Mouse (Mus musculus) embryonic facial prominence, embryonic 11.5 days (tissue): ENCODE data around the gene Olfr1419. TPM values are rescaled to one million over a fixed set of nuclear protein-coding genes. Genes with fewer than 3 reads are reported as not detected.
"Not testable (repeated sequence)": the region's sequence is repeated elsewhere in the genome, so short reads cannot be mapped to it uniquely, and the experiment has no call there.

Experiments used
- ATAC-seq: fragments of 200-750 bp; cut with Nextera tagmentation; replicated peaks from 2 replicates; pipeline ENCODE4 v1.8.0; 2017; ENCODE audit warnings: low read depth; ENCODE audit not compliant: insufficient number of reproducible peaks, low FRiP score, low TSS enrichment
- DNase-seq: peaks from one replicate; pipeline ENCODE4 v3.0.0-alpha.2; 2015; ENCODE audit warnings: low spot score
- H3K27ac ChIP-seq: fragments of 300-500 bp; sonication (generic); replicated peaks from 2 replicates; pipeline ENCODE4 v1.5.1; 2014; ENCODE audit warnings: mild to moderate bottlenecking, low read depth, low read length, control low read depth
- H3K27me3 ChIP-seq: fragments of 300-500 bp; sonication (generic); 2 replicates; pipeline ENCODE4 v1.6.1; 2014; ENCODE audit warnings: mild to moderate bottlenecking, low read length, moderate library complexity, mixed read lengths; ENCODE audit not compliant: control insufficient read depth, insufficient read depth
- H3K36me3 ChIP-seq: fragments of 300-500 bp; sonication (generic); replicated peaks from 2 replicates; pipeline ENCODE4 v1.6.1; 2014; ENCODE audit warnings: low read depth, mild to moderate bottlenecking, low read length, moderate library complexity, mixed read lengths; ENCODE audit not compliant: control insufficient read depth, insufficient read depth
- H3K4me1 ChIP-seq: fragments of 300-500 bp; sonication (generic); 2 replicates; pipeline ENCODE4 v1.6.1; 2014; ENCODE audit warnings: low read length, mixed read lengths; ENCODE audit not compliant: control insufficient read depth, insufficient read depth
- H3K4me2 ChIP-seq: fragments of 300-500 bp; sonication (generic); 2 replicates; pipeline ENCODE4 v1.6.1; 2014; ENCODE audit warnings: low read depth, mild to moderate bottlenecking, control low read depth, low read length, moderate library complexity
- H3K4me3 ChIP-seq: fragments of 300-500 bp; sonication (generic); 2 replicates; pipeline ENCODE4 v1.5.1; 2014; ENCODE audit warnings: low read depth, low read length, control low read depth
- H3K9ac ChIP-seq: fragments of 300-500 bp; sonication (generic); replicated peaks from 2 replicates; pipeline ENCODE4 v1.6.1; 2014; ENCODE audit warnings: mild to moderate bottlenecking, control low read depth, low read length
- H3K9me3 ChIP-seq: fragments of 300-500 bp; sonication (generic); replicated peaks from 2 replicates; pipeline ENCODE4 v1.6.1; 2016; ENCODE audit warnings: mild to moderate bottlenecking, low read length, inconsistent platforms, mixed read lengths; ENCODE audit not compliant: control insufficient read depth
- WGBS: fragments of 180-500 bp; shearing (Covaris S2); extraction: QIAGEN DNeasy Blood & Tissue Kit; methylation state at CpG from one replicate; pipeline ENCODE4 v1.1.7; 2014; 5-methylcytosine and 5-hydroxymethylcytosine counted together
- polyA plus RNA-seq: library from polyadenylated mRNA; unstranded; fragments of >200 nt; fragmentation: Nextera tagmentation; extraction: Ambion mirVana; gene quantifications from 2 replicates; pipeline ENCODE4 v1.2.1, GENCODE M21; 2014

Gene Olfr1419
- polyA plus RNA-seq, 1 experiment from 2014 or later = not detected

DNA sequence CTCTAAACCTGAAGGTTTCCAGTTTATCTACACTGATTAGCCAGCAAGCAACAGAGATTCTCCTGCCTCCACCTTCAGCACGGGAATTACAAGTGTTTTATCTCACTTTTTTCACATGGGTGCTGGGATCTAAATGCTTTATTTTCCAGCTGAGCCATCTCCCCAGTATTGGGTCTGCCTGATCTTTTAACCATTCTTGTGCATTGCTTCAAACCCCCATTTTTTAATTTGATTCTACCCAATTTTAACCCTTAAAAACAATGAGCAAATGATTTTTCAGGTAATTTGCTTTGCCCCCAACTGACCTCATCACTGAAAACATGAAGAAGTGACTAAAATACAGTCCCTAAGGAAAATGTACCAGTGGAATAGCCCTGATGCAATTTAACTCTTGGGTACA is 11.4 kb upstream of the Olfr1419 start, which contains the start of gene Olfr1420:
TSS of gene Olfr1420 (plus strand) at position 301 of the 400 bp plus-strand sequence.
- H3K36me3 ChIP-seq = no peaks in the 10 kb centered on the region
- WGBS = 59% methylated on average over 1 of the region's 1 CpGs
- DNase-seq (no peak), ATAC-seq (no peak)
- H3K27ac ChIP-seq = no peak within 1 kb of the TSS
- no peak within 1 kb of the TSS for H3K4me3 ChIP-seq
- H3K4me1 ChIP-seq = no peaks in the 10 kb centered on the region
- no peak within 1 kb of the TSS for H3K4me2 ChIP-seq
- no peaks in the 10 kb centered on the region for H3K9me3 ChIP-seq
- H3K27me3 ChIP-seq = no peaks in the 10 kb centered on the region
- no peak within 1 kb of the TSS for H3K9ac ChIP-seq

GRCm38 (mm10) chr19:11878404-11878803 is 3.5 kb upstream of the Olfr1419 start:
- DNase-seq, H3K27ac ChIP-seq, H3K4me3 ChIP-seq, H3K36me3 ChIP-seq, H3K4me2 ChIP-seq, H3K9me3 ChIP-seq, ATAC-seq, H3K9ac ChIP-seq, H3K4me1 ChIP-seq, H3K27me3 ChIP-seq: not testable (repeated sequence)
- 57% methylated on average over 19 of the region's 22 CpGs for WGBS

DNA sequence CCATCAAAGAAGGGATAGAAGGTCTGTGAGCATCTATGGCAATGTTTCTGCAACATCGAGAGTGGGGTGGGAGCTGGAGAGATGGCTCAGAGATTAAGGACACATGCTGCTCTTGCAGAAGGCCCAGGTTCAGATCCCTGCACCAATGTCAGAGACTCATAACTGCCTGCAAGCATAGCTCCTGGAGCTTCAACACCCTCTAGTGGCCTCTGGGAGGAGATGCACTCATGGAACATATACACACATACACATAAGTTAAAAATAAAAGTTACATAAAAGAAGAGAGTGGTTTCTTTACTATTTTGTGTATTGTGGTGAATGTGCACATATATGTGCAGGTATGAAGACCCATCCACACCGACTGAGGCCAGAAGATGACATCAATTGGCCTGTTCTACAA is 7.1 kb downstream of the Olfr1419 start:
- DNase-seq = no peak
- Histone ChIP-seq H3K9me3 (no peaks in the 10 kb centered on the region), H3K9ac (no peak overlapping the region), H3K27ac (no peak overlapping the region), H3K4me2 (no peak overlapping the region), H3K36me3 (no peaks in the 10 kb centered on the region), H3K4me1 (no peaks in the 10 kb centered on the region), H3K4me3 (no peak overlapping the region), H3K27me3 (no peaks in the 10 kb centered on the region)
- 80% methylated on average over 2 of the region's 2 CpGs for WGBS
- ATAC-seq = no peak

GRCm38 (mm10) chr19:11860966-11861365 is 13.9 kb downstream of the Olfr1419 start, which contains the start of gene Olfr1418:
Gene Olfr1418, minus strand, starts transcription at chr19:11861066.
- H3K4me1 ChIP-seq = no peaks in the 10 kb centered on the region
- ATAC-seq = no peak
- no peak for DNase-seq

DNA sequence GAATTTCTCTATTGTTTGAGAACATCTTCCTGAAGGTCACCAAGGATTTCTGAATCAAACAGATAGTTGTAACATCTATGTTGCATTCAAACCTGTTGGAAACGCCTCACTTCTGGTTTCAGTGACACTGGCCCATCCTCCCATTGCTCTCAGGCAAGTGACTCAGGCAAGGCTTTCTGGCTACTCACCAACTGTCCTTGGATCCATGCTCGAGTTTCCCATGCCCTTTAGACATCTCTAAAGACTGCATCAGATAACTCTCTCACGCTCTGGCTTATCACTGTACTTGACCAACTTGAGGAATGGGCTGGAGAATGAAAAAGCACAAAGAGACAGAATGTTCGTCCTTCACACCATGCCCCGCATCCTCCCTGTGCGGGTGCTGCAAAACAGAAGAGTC is 18.4 kb downstream of the Olfr1419 start:
- Histone ChIP-seq H3K27me3 (no peaks in the 10 kb centered on the region), H3K4me3 (no peak overlapping the region), H3K9me3 (no peaks in the 10 kb centered on the region), H3K4me1 (no peaks in the 10 kb centered on the region), H3K27ac (no peak overlapping the region), H3K4me2 (no peak overlapping the region), H3K9ac (no peak overlapping the region), H3K36me3 (no peaks in the 10 kb centered on the region)
- ATAC-seq = no peak
- WGBS = 72% methylated on average over 6 of the region's 6 CpGs
- no peak for DNase-seq

More at GRCm38 (mm10) chr19:11860966-11861365, 13.9 kb downstream of the Olfr1419 start, which contains the start of gene Olfr1418:
- Histone ChIP-seq H3K9ac (no peak within 1 kb of the TSS), H3K4me2 (no peak within 1 kb of the TSS), H3K4me3 (no peak within 1 kb of the TSS), H3K27ac (no peak within 1 kb of the TSS), H3K9me3 (no peaks in the 10 kb centered on the region), H3K36me3 (no peaks in the 10 kb centered on the region), H3K27me3 (no peaks in the 10 kb centered on the region)
- WGBS = 87% methylated on average over 1 of the region's 1 CpGs

- Histone ChIP-seq H3K27ac (no peak overlapping the region), H3K9me3 (no peaks in the 10 kb centered on the region), H3K4me3 (no peak overlapping the region), H3K27me3 (no peaks in the 10 kb centered on the region), H3K36me3 (no peaks in the 10 kb centered on the region), H3K9ac (no peak overlapping the region), H3K4me2 (no peak overlapping the region), H3K4me1 (no peaks in the 10 kb centered on the region)
- 83% methylated on average over 2 of the region's 2 CpGs for WGBS
- DNase-seq (no peak), ATAC-seq (no peak)
Observed at GRCm38 (mm10) chr19:11854821-11855220, 20.1 kb downstream of the Olfr1419 start.

- H3K4me2 ChIP-seq = no peak overlapping the region
- no peak overlapping the region for H3K27ac ChIP-seq
- H3K36me3 ChIP-seq = no peaks in the 10 kb centered on the region
- ATAC-seq (no peak), DNase-seq (no peak)
- H3K4me1 ChIP-seq = no peaks in the 10 kb centered on the region
- H3K27me3 ChIP-seq = no peaks in the 10 kb centered on the region
- H3K4me3 ChIP-seq = no peak overlapping the region
- H3K9me3 ChIP-seq = no peaks in the 10 kb centered on the region
- WGBS = 68% methylated on average over 4 of the region's 4 CpGs
- H3K9ac ChIP-seq = no peak overlapping the region
Observed at GRCm38 (mm10) chr19:11852652-11853051, 22.3 kb downstream of the Olfr1419 start.

- Histone ChIP-seq H3K27ac (no peak overlapping the region), H3K36me3 (no peaks in the 10 kb centered on the region), H3K9ac (no peak overlapping the region), H3K9me3 (no peaks in the 10 kb centered on the region), H3K4me1 (no peaks in the 10 kb centered on the region), H3K4me3 (no peak overlapping the region), H3K4me2 (no peak overlapping the region), H3K27me3 (no peaks in the 10 kb centered on the region)
- ATAC-seq (no peak), DNase-seq (no peak)
- WGBS = 85% methylated on average over 4 of the region's 4 CpGs
Observed at GRCm38 (mm10) chr19:11846333-11846732, 28.6 kb downstream of the Olfr1419 start.
